Mouse (Mus musculus): ENCODE data around the gene S100a8.
A peak's percentile ranks its signal among the peaks of the same experiment; 100 is the strongest.

The S100a8 gene

GRCm38 (mm10) chr3:90668846-90669245, at the start of gene S100a8:
TSS of gene S100a8 (plus strand) at chr3:90668978.
- DNase-seq: no peak

GRCm38 (mm10) chr3:90621552-90621951, 47.2 kb upstream of the S100a8 start:
- DNase-seq: no peak

GRCm38 (mm10) chr3:90623435-90624071, 45.2 kb upstream of the S100a8 start:
- peak in 1 of 2 experiments; percentile 57 for DNase-seq

GRCm38 (mm10) chr3:90625496-90625895, 43.3 kb upstream of the S100a8 start:
- DNase-seq: no peak

GRCm38 (mm10) chr3:90626266-90627021, 42.3 kb upstream of the S100a8 start:
- DNase-seq: no peak

- no peak for DNase-seq
These were observed 41.4 kb upstream of the S100a8 start for GRCm38 (mm10) chr3:90627366-90627765.

- no peak for DNase-seq
These were observed 41.0 kb upstream of the S100a8 start for GRCm38 (mm10) chr3:90627807-90628206.

GRCm38 (mm10) chr3:90629298-90629697, 39.5 kb upstream of the S100a8 start:
- DNase-seq: no peak

- no peak for DNase-seq
These were observed 36.8 kb upstream of the S100a8 start for GRCm38 (mm10) chr3:90631984-90632383.

GRCm38 (mm10) chr3:90638511-90639275, 30.1 kb upstream of the S100a8 start:
- DNase-seq: no peak

- peak; percentile 30 to 32 for DNase-seq
These were observed 29.1 kb upstream of the S100a8 start for GRCm38 (mm10) chr3:90639511-90640154.

GRCm38 (mm10) chr3:90640981-90641380, 27.8 kb upstream of the S100a8 start:
- DNase-seq: no peak

GRCm38 (mm10) chr3:90644220-90644619, 24.6 kb upstream of the S100a8 start:
- DNase-seq: peak in 1 of 2 experiments; percentile 18

- no peak for DNase-seq
These were observed 21.5 kb upstream of the S100a8 start for GRCm38 (mm10) chr3:90647291-90647690.

GRCm38 (mm10) chr3:90648981-90649380, 19.8 kb upstream of the S100a8 start:
- DNase-seq: no peak

GRCm38 (mm10) chr3:90649832-90650231, 18.9 kb upstream of the S100a8 start:
- DNase-seq: no peak

GRCm38 (mm10) chr3:90652878-90653508, 15.8 kb upstream of the S100a8 start:
- peak; percentile 7 to 17 for DNase-seq

- no peak for DNase-seq
These were observed 15.1 kb upstream of the S100a8 start, which contains the start of gene S100a7a for GRCm38 (mm10) chr3:90653717-90654116. TSS of gene S100a7a (plus strand) at chr3:90654017.

- DNase-seq: no peak
These were observed 11.4 kb upstream of the S100a8 start for GRCm38 (mm10) chr3:90657405-90657804.

- no peak for DNase-seq
These were observed 9.3 kb upstream of the S100a8 start for GRCm38 (mm10) chr3:90659364-90660044.

GRCm38 (mm10) chr3:90664219-90664618, 4.6 kb upstream of the S100a8 start:
- no peak for DNase-seq

GRCm38 (mm10) chr3:90678656-90679055, 9.9 kb downstream of the S100a8 start:
- DNase-seq: no peak

All from thymus, adult 18-20 months (tissue).